Mouse (Mus musculus): ENCODE results near the gene Gvin1. TPM values are rescaled to one million over a fixed set of nuclear protein-coding genes. Genes with fewer than 3 reads are reported as not detected.
"Not testable (repeated sequence)": the region's sequence is repeated elsewhere in the genome, so short reads cannot be mapped to it uniquely, and the experiment has no call there.

Gvin1 gene
- 3.5 and 9.7 TPM in 2 replicates for total RNA-seq (2014; rRNA removed; ENCODE audit: low replicate concordance)
- polyA plus RNA-seq (2015; fragmentation: Nextera tagmentation; extraction: Ambion mirVana), result 0.74 and 1.1 TPM in 2 replicates

GRCm38 (mm10) chr7:106215177-106215576 is at the start of gene Gvin1:
TSS of gene Gvin1 (minus strand) at chr7:106215326.
- peak; percentile 78 for ATAC-seq (ENCODE audit: insufficient read depth, low read depth)

GRCm38 (mm10) chr7:106251844-106252517 is 36.9 kb upstream of the Gvin1 start:
- H3K4me3 ChIP-seq (ENCODE audit: low read depth, low read length), result no peak overlapping the region
- H3K9me3 ChIP-seq (replicated peaks; ENCODE audit: control insufficient read depth, low read length), result no peaks in the 10 kb centered on the region
- no peak for TF ChIP-seq CTCF (IDR thresholded peaks at IDR 0.05; ENCODE audit: low read depth)
- TF ChIP-seq EP300 (IDR thresholded peaks at IDR 0.05; ENCODE audit: low read depth), result no peak
- H3K36me3 ChIP-seq (replicated peaks; ENCODE audit: control insufficient read depth, insufficient read depth, low read length), result no peaks in the 10 kb centered on the region
- H3K4me2 ChIP-seq (ENCODE audit: low read depth, low read length), result no peak overlapping the region
- DNase-seq (ENCODE audit: low spot score), result no peak
- WGBS, result 69% methylated on average over 2 of the region's 2 CpGs
- no peaks in the 10 kb centered on the region for H3K4me1 ChIP-seq (ENCODE audit: control insufficient read depth, insufficient read depth)
- no peak overlapping the region for H3K9ac ChIP-seq (replicated peaks; ENCODE audit: low read depth, low read length)
- H3K27me3 ChIP-seq (ENCODE audit: control insufficient read depth, insufficient read depth, low read length), result no peaks in the 10 kb centered on the region
- no peak overlapping the region for H3K27ac ChIP-seq (ENCODE audit: low read depth)
- no peak for ATAC-seq (ENCODE audit: insufficient read depth, low read depth)

More at GRCm38 (mm10) chr7:106215177-106215576, at the start of gene Gvin1:
- H3K4me3 ChIP-seq (ENCODE audit: low read depth, low read length); H3K27ac ChIP-seq (ENCODE audit: low read depth); H3K4me1 ChIP-seq (ENCODE audit: control insufficient read depth, insufficient read depth); H3K9me3 ChIP-seq (replicated peaks; ENCODE audit: control insufficient read depth, low read length); H3K36me3 ChIP-seq (replicated peaks; ENCODE audit: control insufficient read depth, insufficient read depth, low read length); H3K4me2 ChIP-seq (ENCODE audit: low read depth, low read length); H3K27me3 ChIP-seq (ENCODE audit: control insufficient read depth, insufficient read depth, low read length); DNase-seq (ENCODE audit: low spot score); H3K9ac ChIP-seq (replicated peaks; ENCODE audit: low read depth, low read length): not testable (repeated sequence)
- 35% methylated on average over 1 of the region's 1 CpGs for WGBS

- Histone ChIP-seq H3K4me2 (ENCODE audit: low read depth, low read length) (no peak overlapping the region), H3K9ac (replicated peaks; ENCODE audit: low read depth, low read length) (no peak overlapping the region), H3K27me3 (ENCODE audit: control insufficient read depth, insufficient read depth, low read length) (no peaks in the 10 kb centered on the region), H3K4me1 (ENCODE audit: control insufficient read depth, insufficient read depth) (no peaks in the 10 kb centered on the region), H3K9me3 (replicated peaks; ENCODE audit: control insufficient read depth, low read length) (no peaks in the 10 kb centered on the region), H3K27ac (ENCODE audit: low read depth) (no peak overlapping the region), H3K36me3 (replicated peaks; ENCODE audit: control insufficient read depth, insufficient read depth, low read length) (no peaks in the 10 kb centered on the region), H3K4me3 (ENCODE audit: low read depth, low read length) (no peak overlapping the region)
- ATAC-seq (ENCODE audit: insufficient read depth, low read depth), result no peak
- TF ChIP-seq CTCF (IDR thresholded peaks at IDR 0.05; ENCODE audit: low read depth) (no peak), EP300 (IDR thresholded peaks at IDR 0.05; ENCODE audit: low read depth) (no peak)
- no peak for DNase-seq (ENCODE audit: low spot score)
- 71% methylated on average over 2 of the region's 2 CpGs for whole genome bisulfite sequencing
Observed at GRCm38 (mm10) chr7:106248922-106249321, 33.8 kb upstream of the Gvin1 start.

GRCm38 (mm10) chr7:106248245-106248644 is 33.1 kb upstream of the Gvin1 start:
- H3K27ac ChIP-seq (ENCODE audit: low read depth), result no peak overlapping the region
- no peaks in the 10 kb centered on the region for H3K9me3 ChIP-seq (replicated peaks; ENCODE audit: control insufficient read depth, low read length)
- no peak overlapping the region for H3K9ac ChIP-seq (replicated peaks; ENCODE audit: low read depth, low read length)
- TF ChIP-seq CTCF (IDR thresholded peaks at IDR 0.05; ENCODE audit: low read depth), result no peak
- no peak for TF ChIP-seq EP300 (IDR thresholded peaks at IDR 0.05; ENCODE audit: low read depth)
- no peak overlapping the region for H3K4me3 ChIP-seq (ENCODE audit: low read depth, low read length)
- ATAC-seq (ENCODE audit: insufficient read depth, low read depth), result no peak
- no peaks in the 10 kb centered on the region for H3K27me3 ChIP-seq (ENCODE audit: control insufficient read depth, insufficient read depth, low read length)
- no peaks in the 10 kb centered on the region for H3K36me3 ChIP-seq (replicated peaks; ENCODE audit: control insufficient read depth, insufficient read depth, low read length)
- no peaks in the 10 kb centered on the region for H3K4me1 ChIP-seq (ENCODE audit: control insufficient read depth, insufficient read depth)
- WGBS, result 54% methylated on average over 2 of the region's 2 CpGs
- H3K4me2 ChIP-seq (ENCODE audit: low read depth, low read length), result no peak overlapping the region
- DNase-seq (ENCODE audit: low spot score), result no peak

- no peak for DNase-seq (ENCODE audit: low spot score)
- Histone ChIP-seq H3K9me3 (replicated peaks; ENCODE audit: control insufficient read depth, low read length) (peaks cover 6% of the 10 kb centered on the region; the same call in 1 of the 2 replicates), H3K4me1 (ENCODE audit: control insufficient read depth, insufficient read depth) (no peaks in the 10 kb centered on the region), H3K36me3 (replicated peaks; ENCODE audit: control insufficient read depth, insufficient read depth, low read length) (no peaks in the 10 kb centered on the region), H3K27ac (ENCODE audit: low read depth) (no peak overlapping the region), H3K4me2 (ENCODE audit: low read depth, low read length) (no peak overlapping the region), H3K4me3 (ENCODE audit: low read depth, low read length) (no peak overlapping the region), H3K9ac (replicated peaks; ENCODE audit: low read depth, low read length) (no peak overlapping the region), H3K27me3 (ENCODE audit: control insufficient read depth, insufficient read depth, low read length) (no peaks in the 10 kb centered on the region)
- WGBS, result 63% methylated on average over 6 of the region's 6 CpGs
- no peak for TF ChIP-seq EP300 (IDR thresholded peaks at IDR 0.05; ENCODE audit: low read depth)
- no peak for TF ChIP-seq CTCF (IDR thresholded peaks at IDR 0.05; ENCODE audit: low read depth)
- no peak for ATAC-seq (ENCODE audit: insufficient read depth, low read depth)
Observed at GRCm38 (mm10) chr7:106245601-106246000, 30.5 kb upstream of the Gvin1 start.

- H3K9ac ChIP-seq (replicated peaks; ENCODE audit: low read depth, low read length); H3K27ac ChIP-seq (ENCODE audit: low read depth); H3K4me1 ChIP-seq (ENCODE audit: control insufficient read depth, insufficient read depth); H3K27me3 ChIP-seq (ENCODE audit: control insufficient read depth, insufficient read depth, low read length); H3K36me3 ChIP-seq (replicated peaks; ENCODE audit: control insufficient read depth, insufficient read depth, low read length); DNase-seq (ENCODE audit: low spot score); ATAC-seq (ENCODE audit: insufficient read depth, low read depth); H3K4me2 ChIP-seq (ENCODE audit: low read depth, low read length); H3K9me3 ChIP-seq (replicated peaks; ENCODE audit: control insufficient read depth, low read length); H3K4me3 ChIP-seq (ENCODE audit: low read depth, low read length): not testable (repeated sequence)
- 82% methylated on average over 12 of the region's 12 CpGs for WGBS
Observed at GRCm38 (mm10) chr7:106240484-106241275, 25.6 kb upstream of the Gvin1 start.

All from heart, postnatal 0 days (tissue).